Mouse (Mus musculus) G1E (cell line): ENCODE results near the gene Tubg1.

ENCODE experiments used
- CTCF ChIP-seq: IDR thresholded peaks from 2 replicates; pipeline ENCODE4 v1.5.1; 2012; ENCODE audit warnings: low read depth, low read length, inconsistent platforms, mixed read lengths
- GATA1 ChIP-seq: IDR thresholded peaks from 2 replicates; pipeline ENCODE4 v1.6.1; 2012; ENCODE audit warnings: borderline replicate concordance, low read length, inconsistent platforms, mixed read lengths
- GATA2 ChIP-seq: IDR thresholded peaks from 2 replicates; pipeline ENCODE4 v1.6.1; 2012; ENCODE audit warnings: low read depth, low read length, inconsistent platforms, borderline replicate concordance

- TF ChIP-seq CTCF (no peak), GATA1 (no peak), GATA2 (no peak)
Measured at GRCm38 (mm10) chr11:101170811-101171610, 51.3 kb downstream of the Tubg1 start, which contains the start of gene Plekhh3.
